Mouse (Mus musculus): ENCODE measurements at regions not wholly inside any gene's neighbourhood (a gene's known extent, or its start where the extent isn't known, plus 50 kb on each side); places are given as distances from the start of the nearest gene placed in this dataset.

DNA sequence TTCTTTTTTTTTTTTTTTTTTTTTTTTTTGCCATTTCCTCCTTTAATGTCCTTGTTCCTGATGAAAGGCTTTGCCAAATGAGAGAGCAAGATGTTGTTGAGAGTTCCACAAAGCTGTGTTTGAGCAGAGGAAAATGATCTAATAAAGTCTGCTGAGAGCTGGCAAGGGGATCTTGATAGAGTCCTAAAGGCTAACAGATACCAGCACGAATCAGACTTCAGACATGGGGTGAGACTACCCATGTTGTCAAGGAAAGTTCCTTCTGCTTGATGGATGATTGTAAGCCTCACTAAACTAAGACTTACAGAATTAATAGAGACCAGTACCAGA, 665.2 kb upstream of the Fam92a start:
- Histone ChIP-seq H3K4me3 (no peak overlapping the region), H3K27ac (no peak overlapping the region)
- DNase-seq: no peak
- TF ChIP-seq CTCF (IDR thresholded peaks at IDR 0.05): no peak
- intact Hi-C loops (cut with DNase I): no loop called here

GRCm38 (mm10) chr4:12836326-12837096, 664.7 kb upstream of the Fam92a start:
- no peak for TF ChIP-seq CTCF (IDR thresholded peaks at IDR 0.05)
- DNase-seq: no peak
- Histone ChIP-seq H3K4me3 (no peak overlapping the region), H3K27ac (no peak overlapping the region)
- intact Hi-C loops (cut with DNase I): no loop called here

DNA sequence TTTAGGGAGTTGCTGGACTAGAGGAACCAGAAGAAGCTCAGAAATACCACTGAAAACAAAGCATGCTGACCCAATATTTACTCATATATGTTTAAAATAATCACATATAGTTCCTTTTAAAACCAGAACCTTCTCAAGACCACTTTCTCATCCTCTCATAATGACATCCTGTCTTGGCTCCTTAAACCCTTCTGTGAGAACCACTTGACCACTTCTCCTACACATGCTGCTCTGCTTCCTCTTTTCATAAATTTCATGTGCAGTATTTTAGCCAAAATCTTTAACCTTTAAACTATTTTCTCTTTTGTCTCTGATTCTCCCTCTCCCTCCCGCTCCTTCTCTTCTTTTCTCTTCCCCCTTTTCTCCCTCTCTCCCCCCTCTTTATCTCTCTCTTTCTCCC, 654.6 kb upstream of the Fam92a start:
- no peak overlapping the region for H3K27ac ChIP-seq
- DNase-seq: no peak
- TF ChIP-seq CTCF (IDR thresholded peaks at IDR 0.05): no peak
- intact Hi-C loops (cut with DNase I): no loop called here
- no peak overlapping the region for H3K4me3 ChIP-seq

GRCm38 (mm10) chr4:12814251-12814650, 642.4 kb upstream of the Fam92a start:
- DNase-seq: no peak
- intact Hi-C loops (cut with DNase I): no loop called here
- no peak for TF ChIP-seq CTCF (IDR thresholded peaks at IDR 0.05)
- Histone ChIP-seq H3K27ac (no peak overlapping the region), H3K4me3 (no peak overlapping the region)

DNA sequence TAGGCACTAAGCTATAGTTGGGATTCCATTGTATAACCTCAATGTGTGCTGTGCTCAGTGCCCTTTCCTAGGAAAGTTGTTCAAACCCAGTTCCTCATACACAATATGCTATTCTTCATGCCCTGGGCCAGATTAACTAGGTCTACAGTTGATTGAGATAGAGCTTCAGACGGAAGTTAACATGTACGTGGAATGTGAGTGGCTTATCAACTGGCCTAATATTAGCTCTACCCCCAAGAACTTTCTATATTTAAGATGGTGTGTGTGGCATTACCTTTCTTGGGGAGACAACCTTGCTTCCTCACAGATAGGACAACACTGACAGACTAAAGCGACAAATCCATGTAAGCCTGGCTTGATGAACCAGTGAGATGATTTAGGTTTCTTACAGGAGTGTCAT, 629.4 kb upstream of the Fam92a start:
- no peak overlapping the region for H3K27ac ChIP-seq
- DNase-seq: no peak
- no peak overlapping the region for H3K4me3 ChIP-seq
- TF ChIP-seq CTCF (IDR thresholded peaks at IDR 0.05): no peak
- intact Hi-C loops (cut with DNase I): no loop called here

DNA sequence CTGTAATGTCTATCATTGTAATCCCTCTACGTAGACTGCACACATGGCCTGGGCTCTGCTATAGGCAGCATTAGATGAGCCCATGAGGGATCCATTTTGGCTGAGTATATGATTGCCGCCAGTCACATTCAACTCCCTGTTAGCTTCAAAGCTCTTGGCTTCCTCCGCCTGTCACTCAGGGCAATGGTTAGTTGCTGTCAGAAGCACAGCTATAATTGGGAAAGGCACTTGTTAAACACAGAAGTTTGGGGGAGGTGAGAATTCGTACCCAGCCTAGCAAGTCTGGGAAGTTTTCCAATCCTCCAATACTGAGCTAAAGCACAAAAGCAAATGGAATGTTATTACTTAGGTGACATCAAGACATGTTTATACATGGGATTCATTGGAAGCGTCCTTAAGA, 627.7 kb upstream of the Fam92a start:
- Histone ChIP-seq H3K27ac (no peak overlapping the region), H3K4me3 (no peak overlapping the region)
- no peak for TF ChIP-seq CTCF (IDR thresholded peaks at IDR 0.05)
- DNase-seq: no peak
- intact Hi-C loops (cut with DNase I): no loop called here

DNA sequence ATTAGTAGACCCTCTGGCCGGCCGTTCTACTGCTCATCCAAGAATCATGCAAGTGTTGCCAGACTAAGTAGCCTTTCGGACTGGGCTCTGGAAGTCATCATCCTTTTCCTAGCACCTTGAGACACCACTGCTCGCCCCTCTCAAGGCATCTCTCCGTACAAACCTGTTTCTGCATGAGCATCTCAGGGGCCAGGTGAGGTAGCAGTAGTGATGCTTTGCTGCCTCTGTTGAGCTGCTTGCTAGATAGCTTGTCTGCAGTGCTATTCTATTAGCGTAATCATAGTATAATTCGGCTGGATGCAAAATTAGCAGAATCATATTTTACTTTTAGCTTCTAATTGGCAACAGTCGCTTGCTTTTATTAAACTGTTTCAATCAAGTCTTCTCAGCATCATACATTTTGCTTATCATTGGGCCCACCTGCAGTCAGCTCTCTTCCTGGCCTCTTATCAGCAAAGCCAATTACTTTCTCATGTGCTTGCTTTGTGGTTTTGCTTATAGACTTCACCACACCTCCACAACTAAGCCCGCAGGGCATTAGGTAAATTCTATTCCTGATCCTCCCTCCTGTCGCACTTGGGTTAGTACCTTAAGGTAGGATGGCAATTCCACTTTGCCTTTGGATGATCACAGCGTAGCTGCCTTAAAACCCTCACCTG, 621.1 kb upstream of the Fam92a start:
- Histone ChIP-seq H3K27ac (no peak overlapping the region), H3K4me3 (no peak overlapping the region)
- no peak for TF ChIP-seq CTCF (IDR thresholded peaks at IDR 0.05)
- no peak for DNase-seq
- intact Hi-C loops (cut with DNase I): no loop called here

DNA sequence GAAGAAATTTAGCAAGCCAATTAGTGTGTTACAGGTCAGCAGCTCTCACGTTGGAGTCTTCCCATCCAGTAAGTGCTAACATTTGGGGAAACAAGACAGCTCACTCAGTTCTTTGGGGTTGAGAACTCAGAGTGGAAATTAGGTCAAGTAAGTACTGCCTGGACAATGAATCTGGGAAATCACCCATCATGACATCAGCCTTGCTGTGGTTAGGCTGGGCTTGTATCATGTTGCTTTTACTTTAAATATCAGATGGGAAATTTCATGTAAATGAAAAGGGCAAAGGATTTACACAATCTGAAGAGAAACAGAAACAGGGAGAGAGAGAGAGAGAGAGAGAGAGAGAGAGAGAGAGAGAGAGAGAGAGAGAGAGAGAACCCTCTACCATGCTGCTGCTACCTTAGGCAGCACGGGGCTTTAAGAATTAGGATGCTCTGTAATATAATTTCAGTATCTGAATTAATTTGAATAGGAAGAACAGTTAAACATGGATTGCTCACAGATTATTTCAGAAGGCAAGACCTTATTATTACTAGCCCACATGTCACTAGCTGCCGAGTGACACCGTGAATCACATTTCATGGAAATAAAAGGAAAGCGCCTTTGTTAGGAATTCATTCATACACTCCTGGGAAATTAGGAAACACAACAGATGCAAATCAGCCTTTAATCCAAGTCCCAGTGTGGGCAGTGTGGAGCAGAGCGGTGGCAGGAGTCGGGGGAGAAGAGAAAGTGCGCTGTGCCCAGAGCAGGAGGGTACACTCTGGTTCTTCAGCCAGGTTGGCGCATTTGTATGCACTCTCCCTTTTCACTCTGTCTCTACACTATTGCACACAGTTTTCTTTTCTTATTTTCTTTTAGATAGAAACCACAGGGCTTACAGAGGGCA, 620.2 kb upstream of the Fam92a start:
- no peak for TF ChIP-seq CTCF (IDR thresholded peaks at IDR 0.05)
- no peak for DNase-seq
- H3K27ac ChIP-seq: no peak overlapping the region
- no peak overlapping the region for H3K4me3 ChIP-seq
- intact Hi-C loops (cut with DNase I): no loop called here

DNA sequence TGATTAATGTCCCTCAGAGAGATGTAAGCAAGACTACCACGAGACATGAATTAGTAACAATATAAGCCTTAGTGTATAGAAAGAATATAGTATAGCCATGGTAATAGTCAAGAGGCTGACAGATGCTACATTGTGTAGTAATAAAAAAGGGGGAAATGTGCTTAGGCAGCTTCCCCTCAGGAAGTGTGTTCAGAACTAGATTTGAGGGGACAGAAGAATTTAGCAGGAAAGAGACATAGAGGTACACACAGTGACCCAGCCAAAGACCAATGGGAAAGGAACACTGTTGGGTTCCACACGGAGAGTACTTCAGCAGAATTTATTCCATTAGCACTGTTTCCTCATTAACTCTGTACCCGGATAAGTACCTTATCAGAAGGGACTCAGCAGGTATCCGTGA, 614.0 kb upstream of the Fam92a start:
- Histone ChIP-seq H3K4me3 (no peak overlapping the region), H3K27ac (no peak overlapping the region)
- intact Hi-C loops (cut with DNase I): no loop called here
- TF ChIP-seq CTCF (IDR thresholded peaks at IDR 0.05): no peak
- DNase-seq: no peak

DNA sequence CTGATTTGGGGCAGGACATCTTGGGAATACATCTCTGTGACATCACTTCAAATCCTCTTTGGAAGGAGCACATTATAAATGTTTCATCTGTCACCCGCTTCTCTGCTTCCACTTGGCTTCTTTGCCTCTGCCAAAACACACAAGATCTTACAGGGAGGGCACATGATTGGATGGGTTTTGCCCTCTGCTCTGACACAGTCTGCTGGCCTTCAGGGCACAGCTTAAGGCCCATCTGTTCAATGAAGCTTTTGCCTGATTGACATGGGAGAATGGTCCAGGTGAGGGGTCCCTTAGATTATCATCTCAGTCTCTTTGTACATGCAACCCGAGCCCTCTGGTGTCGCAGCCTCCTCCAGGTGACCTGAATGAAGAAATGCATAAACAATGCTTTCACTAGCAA, 612.7 kb upstream of the Fam92a start:
- intact Hi-C loops (cut with DNase I): no loop called here
- no peak for DNase-seq
- no peak for TF ChIP-seq CTCF (IDR thresholded peaks at IDR 0.05)
- Histone ChIP-seq H3K27ac (no peak overlapping the region), H3K4me3 (no peak overlapping the region)

DNA sequence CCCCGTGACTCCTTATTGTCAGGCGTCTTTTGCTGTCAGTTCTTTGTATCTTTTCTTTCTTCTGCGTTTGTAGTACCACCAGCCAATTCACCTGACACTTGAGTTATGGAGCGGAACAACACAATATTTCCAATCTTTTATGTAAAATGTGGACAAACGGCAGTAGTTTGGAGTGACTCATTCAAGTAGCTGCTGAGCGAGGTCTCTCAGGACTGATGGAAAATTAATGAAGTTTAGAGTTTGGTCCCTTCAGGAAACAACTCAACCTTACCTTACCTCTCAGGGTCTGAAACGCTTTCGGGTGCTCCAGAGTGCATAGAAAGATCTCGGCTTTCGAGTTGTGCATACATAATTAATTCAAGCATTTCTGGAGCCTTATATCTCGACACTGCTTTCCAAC, 612.3 kb upstream of the Fam92a start:
- no peak overlapping the region for H3K4me3 ChIP-seq
- no peak for TF ChIP-seq CTCF (IDR thresholded peaks at IDR 0.05)
- intact Hi-C loops (cut with DNase I): no loop called here
- no peak overlapping the region for H3K27ac ChIP-seq
- no peak for DNase-seq

DNA sequence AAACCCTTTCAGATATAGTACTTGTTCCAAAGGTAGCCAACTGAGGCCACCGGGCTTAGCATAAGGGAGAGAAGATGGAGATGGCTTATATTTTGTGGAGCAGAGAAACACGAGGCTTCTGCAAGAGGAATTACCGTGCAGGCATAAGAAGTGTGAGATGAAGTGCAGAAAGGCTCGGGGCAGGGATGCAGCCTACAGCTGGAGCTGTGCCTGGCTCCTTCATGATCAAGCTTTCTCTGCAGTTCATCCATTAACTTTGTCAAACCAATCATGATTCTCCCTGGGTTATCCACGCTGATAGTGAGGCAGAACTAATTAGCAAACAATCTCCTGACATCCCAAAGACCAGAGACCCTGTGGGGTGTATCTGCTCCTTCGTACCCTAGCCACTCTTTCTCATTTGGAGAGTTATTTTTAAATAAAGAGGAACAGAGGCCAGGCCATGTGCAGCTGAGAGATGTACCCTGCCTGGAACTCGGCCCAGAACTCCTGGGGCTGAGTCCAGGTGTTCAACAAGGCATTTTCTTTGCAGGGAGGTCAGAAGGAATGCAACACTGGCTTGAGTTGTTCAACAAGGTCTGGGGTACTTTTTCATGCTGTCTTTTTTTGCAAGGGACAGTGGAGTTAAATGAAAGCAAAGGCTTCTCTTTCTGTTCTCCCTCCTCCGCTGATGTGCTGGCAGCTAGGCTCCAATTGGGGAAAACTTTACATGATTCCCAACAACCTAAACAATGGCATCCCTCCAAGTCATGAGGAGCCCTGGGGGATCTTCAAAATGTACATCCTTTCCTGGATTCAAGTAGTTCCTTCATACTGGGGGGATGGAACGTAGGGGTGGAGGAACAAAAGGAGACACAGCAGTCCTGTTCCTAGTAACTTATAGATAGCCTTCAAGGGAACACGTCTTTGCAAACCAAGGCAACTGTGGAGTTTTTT, 610.4 kb upstream of the Fam92a start:
- H3K27ac ChIP-seq: no peak overlapping the region
- no peak for DNase-seq
- no peak for TF ChIP-seq CTCF (IDR thresholded peaks at IDR 0.05)
- no peak overlapping the region for H3K4me3 ChIP-seq
- intact Hi-C loops (cut with DNase I): no loop called here

Data from gastrocnemius, adult 2 months (tissue).